Comparison of ENCODE assay signal across 8 mouse cellular contexts in the genomic region with DNA sequence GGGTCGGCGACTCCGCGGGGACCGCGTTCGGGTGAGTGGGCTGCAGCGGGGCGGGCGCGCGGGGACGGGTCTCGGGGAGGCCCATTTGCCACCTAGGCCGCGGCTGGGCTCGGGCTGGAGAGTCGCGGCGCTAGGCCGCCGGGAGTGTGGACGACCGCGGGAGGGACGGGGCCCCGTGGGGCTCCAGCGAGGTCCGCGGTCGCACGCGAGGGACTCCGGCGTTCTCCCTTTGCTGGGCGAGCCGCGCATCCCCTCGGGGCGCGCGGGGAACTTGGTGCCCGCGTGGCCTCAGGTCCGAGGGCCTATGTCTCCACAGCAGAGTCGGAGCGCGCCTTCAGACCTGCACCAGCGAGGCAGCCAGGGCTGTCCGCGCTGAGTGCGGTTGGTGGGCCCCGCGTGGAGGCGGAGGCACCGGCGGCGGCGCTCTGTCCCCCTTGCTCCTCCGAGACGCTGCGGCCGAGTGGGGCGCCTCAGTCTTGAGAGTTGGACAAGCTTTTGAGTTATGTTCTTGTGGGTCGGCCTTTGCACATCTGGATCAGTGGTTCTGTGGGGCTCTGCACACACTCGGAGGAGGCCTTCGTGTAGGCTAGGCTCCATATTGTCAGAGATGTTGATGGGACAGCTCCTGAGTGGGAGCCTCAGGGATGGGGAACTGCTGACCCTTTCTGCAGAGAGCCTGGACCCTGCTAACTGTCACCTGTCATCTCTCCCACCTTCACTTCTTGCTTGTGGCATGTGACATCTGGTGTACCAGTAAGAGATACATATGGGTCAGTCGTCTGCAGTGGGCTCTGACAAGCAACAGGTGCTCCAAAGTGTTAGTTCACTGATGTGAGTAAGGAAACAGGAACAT. TPM values are rescaled to one million over a fixed set of nuclear protein-coding genes. Genes with fewer than 3 reads are reported as not detected.
A peak's percentile ranks its signal among the peaks of the same experiment; 100 is the strongest.
DNase-seq lines count a peak whose midpoint lies in the region; ATAC-seq and TF ChIP-seq lines count a peak whose summit lies in the region.

No protein-coding gene starts in this region.

- H3K4me2 ChIP-seq in heart, embryonic 11.5 days = peak overlapping the region; percentile 91
- peak overlapping the region; percentile 88 for H3K4me2 ChIP-seq in embryonic facial prominence, embryonic 12.5 days (replicated peaks)
- peak overlapping the region; percentile 94 for H3K4me2 ChIP-seq in hindbrain, embryonic 16.5 days (ENCODE audit: low read length)

- no peak for TF ChIP-seq POLR2A in ES-Bruce4 (IDR thresholded peaks at IDR 0.05; ENCODE audit: insufficient read depth, low read length)

- no peaks in the 10 kb centered on the region for H3K27me3 ChIP-seq in heart, embryonic 11.5 days (ENCODE audit: control insufficient read depth, insufficient read depth, low read length)
- H3K27me3 ChIP-seq in ES-Bruce4 (ENCODE audit: control insufficient read depth, insufficient read depth, low read length, poor library complexity, severe bottlenecking) = no peaks in the 10 kb centered on the region
- no peaks in the 10 kb centered on the region for H3K27me3 ChIP-seq in embryonic facial prominence, embryonic 12.5 days
- H3K27me3 ChIP-seq in hindbrain, embryonic 16.5 days (replicated peaks; ENCODE audit: control insufficient read depth, insufficient read depth, low read length) = no peaks in the 10 kb centered on the region

- no peaks in the 10 kb centered on the region for H3K9me3 ChIP-seq in heart, embryonic 11.5 days (replicated peaks; ENCODE audit: control insufficient read depth, low read length)
- H3K9me3 ChIP-seq in ES-Bruce4 (replicated peaks; ENCODE audit: control insufficient read depth, insufficient read depth, low read length, poor library complexity, severe bottlenecking) = no peaks in the 10 kb centered on the region
- H3K9me3 ChIP-seq in embryonic facial prominence, embryonic 12.5 days = no peaks in the 10 kb centered on the region
- no peaks in the 10 kb centered on the region for H3K9me3 ChIP-seq in hindbrain, embryonic 16.5 days (ENCODE audit: control insufficient read depth, low read length)

- no peak for DNase-seq in heart, adult 8-10 months (ENCODE audit: low spot score)
- no peak for DNase-seq in frontal cortex, postnatal 10 days (ENCODE audit: low spot score in 2 of 2)
- no peak for DNase-seq in gastrocnemius, postnatal 14 days

- peak overlapping the region; percentile 79 for H3K4me3 ChIP-seq in heart, embryonic 11.5 days (ENCODE audit: low read depth, low read length)
- peak overlapping the region; percentile 71 for H3K4me3 ChIP-seq in ES-Bruce4 (ENCODE audit: low read depth, low read length)
- H3K4me3 ChIP-seq in embryonic facial prominence, embryonic 12.5 days = peak overlapping the region; percentile 77
- H3K4me3 ChIP-seq in hindbrain, embryonic 16.5 days (ENCODE audit: low read length) = peak overlapping the region; percentile 90

- peak overlapping the region; percentile 70 for H3K27ac ChIP-seq in heart, embryonic 11.5 days (ENCODE audit: low read depth, low read length)
- H3K27ac ChIP-seq in ES-Bruce4 (ENCODE audit: insufficient read depth, low read length) = no peak overlapping the region
- H3K27ac ChIP-seq in embryonic facial prominence, embryonic 12.5 days = peak overlapping the region; percentile 32
- peak overlapping the region; percentile 80 for H3K27ac ChIP-seq in hindbrain, embryonic 16.5 days (ENCODE audit: low read depth, low read length)

- TF ChIP-seq EP300 in ES-Bruce4 (IDR thresholded peaks at IDR 0.05; ENCODE audit: insufficient read depth, low read depth, low read length) = no peak

- H3K36me3 ChIP-seq in heart, embryonic 11.5 days (ENCODE audit: control insufficient read depth, insufficient read depth, low read length) = no peaks in the 10 kb centered on the region
- H3K36me3 ChIP-seq in ES-Bruce4 (ENCODE audit: control insufficient read depth, insufficient read depth, low read length, poor library complexity, severe bottlenecking) = no peaks in the 10 kb centered on the region
- H3K36me3 ChIP-seq in embryonic facial prominence, embryonic 12.5 days = peaks cover 8% of the 10 kb centered on the region; the same call in 1 of the 2 replicates
- H3K36me3 ChIP-seq in hindbrain, embryonic 16.5 days (ENCODE audit: control insufficient read depth, insufficient read depth, low read length) = no peaks in the 10 kb centered on the region

- 1% methylated on average over 56 of the region's 68 CpGs for WGBS in heart, embryonic 11.5 days (ENCODE audit: insufficient replicate concordance)
- WGBS in embryonic facial prominence, embryonic 12.5 days = under 1% methylated on average over 34 of the region's 68 CpGs
- WGBS in hindbrain, embryonic 16.5 days = under 1% methylated on average over 26 of the region's 68 CpGs

- no peak for TF ChIP-seq CTCF in ES-Bruce4 (IDR thresholded peaks at IDR 0.05; ENCODE audit: low read depth, low read length)

- H3K9ac ChIP-seq in heart, embryonic 11.5 days (ENCODE audit: low read depth, low read length) = peak overlapping the region; percentile 84
- peak overlapping the region; percentile 74 for H3K9ac ChIP-seq in ES-Bruce4 (ENCODE audit: low read depth, poor library complexity, severe bottlenecking)
- peak overlapping the region; percentile 84 for H3K9ac ChIP-seq in embryonic facial prominence, embryonic 12.5 days
- H3K9ac ChIP-seq in hindbrain, embryonic 16.5 days (ENCODE audit: low read depth, low read length) = peak overlapping the region; percentile 89

- intact Hi-C loops in gastrocnemius, postnatal 14 days (cut with DNase I; ENCODE audit: low total_unique reads) = no loop called here

- peaks cover 31% of the 10 kb centered on the region for H3K4me1 ChIP-seq in heart, embryonic 11.5 days (ENCODE audit: control insufficient read depth, insufficient read depth, low read length)
- H3K4me1 ChIP-seq in ES-Bruce4 (ENCODE audit: control insufficient read depth, insufficient read depth, low read length) = peaks cover 8% of the 10 kb centered on the region
- H3K4me1 ChIP-seq in embryonic facial prominence, embryonic 12.5 days = peaks cover 24% of the 10 kb centered on the region
- peaks cover 29% of the 10 kb centered on the region for H3K4me1 ChIP-seq in hindbrain, embryonic 16.5 days (ENCODE audit: control insufficient read depth, insufficient read depth, low read depth, low read length)

- ATAC-seq in heart, embryonic 11.5 days (replicated peaks; ENCODE audit: insufficient number of reproducible peaks, low FRiP score, low TSS enrichment) = peak; percentile 27
- ATAC-seq in embryonic facial prominence, embryonic 12.5 days (ENCODE audit: insufficient number of reproducible peaks, insufficient read depth, low FRiP score, low TSS enrichment) = peak; percentile 4; the same call in 1 of the 2 replicates
- peak; percentile 41 for ATAC-seq in hindbrain, embryonic 16.5 days
- peak; percentile 8; the same call in 1 of the 2 replicates for ATAC-seq in megakaryocyte-erythroid progenitor cell, adult 5-6 weeks (replicated peaks; ENCODE audit: low FRiP score, low TSS enrichment, poor library complexity, severe bottlenecking)

RNA-seq across cellular contexts. Expression of a gene that starts 0.6 kb away (rescaled TPM):
- 33.4 and 36.1 TPM in 2 replicates for polyA plus RNA-seq in heart, embryonic 11.5 days (2014; fragmentation: Nextera tagmentation; extraction: Ambion mirVana)
- total RNA-seq in heart, adult 8-10 months (2022) = 10 to 100 TPM; 38.2 to 44.9 (median 39.7) TPM
- polyA plus RNA-seq in ES-Bruce4 (2011; ENCODE audit: insufficient read depth, insufficient read length, low read depth, missing spikeins) = 18.0 and 18.9 TPM in 2 replicates
- polyA plus RNA-seq in embryonic facial prominence, embryonic 12.5 days (2016; fragmentation: Nextera tagmentation; extraction: Ambion mirVana) = 40.9 and 41.8 TPM in 2 replicates
- polyA plus RNA-seq in hindbrain, embryonic 16.5 days (2015; fragmentation: Nextera tagmentation; extraction: Ambion mirVana) = 70.5 and 72.8 TPM in 2 replicates
- total RNA-seq in megakaryocyte-erythroid progenitor cell, adult 5-6 weeks (2014; fragmentation: Nextera tagmentation) = 23.9 and 25.4 TPM in 2 replicates
- 29.4 and 35.1 TPM in 2 replicates for total RNA-seq in megakaryocyte-erythroid progenitor cell, adult 5-6 weeks (2017)
- 10 to 100 TPM; 15.8 to 17.2 TPM for total RNA-seq in gastrocnemius, postnatal 14 days (2021)

RNA-seq across cellular contexts. Expression of a gene that starts 15.4 kb away (rescaled TPM):
- polyA plus RNA-seq in heart, embryonic 11.5 days (2014; fragmentation: Nextera tagmentation; extraction: Ambion mirVana) = not detected in 2 replicates
- under 1 TPM in 1 of 4 experiments, not detected in 3; 0.22 TPM for total RNA-seq in heart, adult 8-10 months (2022)
- 0.24 TPM in 1 of 2 replicates, not detected in the other for polyA plus RNA-seq in ES-Bruce4 (2011; ENCODE audit: insufficient read depth, insufficient read length, low read depth, missing spikeins)
- 0.20 and 0.57 TPM in 2 replicates for polyA plus RNA-seq in embryonic facial prominence, embryonic 12.5 days (2016; fragmentation: Nextera tagmentation; extraction: Ambion mirVana)
- 2.1 and 2.7 TPM in 2 replicates for polyA plus RNA-seq in hindbrain, embryonic 16.5 days (2015; fragmentation: Nextera tagmentation; extraction: Ambion mirVana)
- not detected in 2 replicates for total RNA-seq in megakaryocyte-erythroid progenitor cell, adult 5-6 weeks (2014; fragmentation: Nextera tagmentation)
- not detected in 2 replicates for total RNA-seq in megakaryocyte-erythroid progenitor cell, adult 5-6 weeks (2017)
- under 1 TPM; 0.23 to 0.33 TPM for total RNA-seq in gastrocnemius, postnatal 14 days (2021)

RNA-seq across cellular contexts. Expression of a gene that starts 49.3 kb away (rescaled TPM):
- polyA plus RNA-seq in heart, embryonic 11.5 days (2014; fragmentation: Nextera tagmentation; extraction: Ambion mirVana) = 24.6 and 27.3 TPM in 2 replicates
- 10 to 100 TPM; 29.1 to 34.0 (median 30.1) TPM for total RNA-seq in heart, adult 8-10 months (2022)
- 12.4 and 14.7 TPM in 2 replicates for polyA plus RNA-seq in ES-Bruce4 (2011; ENCODE audit: insufficient read depth, insufficient read length, low read depth, missing spikeins)
- 29.0 and 30.4 TPM in 2 replicates for polyA plus RNA-seq in embryonic facial prominence, embryonic 12.5 days (2016; fragmentation: Nextera tagmentation; extraction: Ambion mirVana)
- 33.1 and 33.2 TPM in 2 replicates for polyA plus RNA-seq in hindbrain, embryonic 16.5 days (2015; fragmentation: Nextera tagmentation; extraction: Ambion mirVana)
- 14.0 and 20.9 TPM in 2 replicates for total RNA-seq in megakaryocyte-erythroid progenitor cell, adult 5-6 weeks (2014; fragmentation: Nextera tagmentation)
- 14.8 and 16.7 TPM in 2 replicates for total RNA-seq in megakaryocyte-erythroid progenitor cell, adult 5-6 weeks (2017)
- total RNA-seq in gastrocnemius, postnatal 14 days (2021) = 10 to 100 TPM in 1 of 2 experiments, 1 to 10 TPM in 1; 9.5 to 10.9 TPM

RNA-seq across cellular contexts. Expression of a gene that starts 51.6 kb away (rescaled TPM):
- polyA plus RNA-seq in heart, embryonic 11.5 days (2014; fragmentation: Nextera tagmentation; extraction: Ambion mirVana) = 121 and 126 TPM in 2 replicates
- total RNA-seq in heart, adult 8-10 months (2022) = 10 to 100 TPM; 80.8 to 93.9 (median 90.0) TPM
- 50.0 and 54.3 TPM in 2 replicates for polyA plus RNA-seq in ES-Bruce4 (2011; ENCODE audit: insufficient read depth, insufficient read length, low read depth, missing spikeins)
- polyA plus RNA-seq in embryonic facial prominence, embryonic 12.5 days (2016; fragmentation: Nextera tagmentation; extraction: Ambion mirVana) = 202 and 204 TPM in 2 replicates
- polyA plus RNA-seq in hindbrain, embryonic 16.5 days (2015; fragmentation: Nextera tagmentation; extraction: Ambion mirVana) = 193 and 201 TPM in 2 replicates
- total RNA-seq in megakaryocyte-erythroid progenitor cell, adult 5-6 weeks (2014; fragmentation: Nextera tagmentation) = 143 and 144 TPM in 2 replicates
- 51.7 and 76.2 TPM in 2 replicates for total RNA-seq in megakaryocyte-erythroid progenitor cell, adult 5-6 weeks (2017)
- total RNA-seq in gastrocnemius, postnatal 14 days (2021) = 10 to 100 TPM; 95.7 to 97.3 TPM
